Mouse (Mus musculus) brown adipose tissue, adult 24 weeks (tissue): ENCODE measurements around the gene Nlrp9a. TPM values are rescaled to one million over a fixed set of nuclear protein-coding genes. Genes with fewer than 3 reads are reported as not detected.
"Not testable (repeated sequence)": the region's sequence is repeated elsewhere in the genome, so short reads cannot be mapped to it uniquely, and the experiment has no call there.

Source experiments
- H3K27ac ChIP-seq: fragments of 200-500 bp; replicated peaks from 2 replicates; pipeline ENCODE4 v1.5.1; 2012; ENCODE audit warnings: low read depth, mild to moderate bottlenecking, low read length
- H3K4me1 ChIP-seq: fragments of 200-500 bp; 2 replicates; pipeline ENCODE4 v1.6.1; 2012; ENCODE audit warnings: low read length, mixed read lengths; ENCODE audit not compliant: control insufficient read depth, insufficient read depth, insufficient read length
- H3K4me3 ChIP-seq: fragments of 200-500 bp; 2 replicates; pipeline ENCODE4 v1.5.1; 2012; ENCODE audit warnings: low read depth, mild to moderate bottlenecking, low read length, moderate library complexity; ENCODE audit not compliant: insufficient read depth
- polyA plus RNA-seq: library from polyadenylated mRNA; stranded (reverse); fragments of >200 nt; gene quantifications from 2 replicates; pipeline ENCODE4 v1.2.4, GENCODE M21; 2012; ENCODE audit not compliant: missing spikeins, insufficient read depth, insufficient read length

Gene Nlrp9a
- polyA plus RNA-seq = not detected in 2 replicates

DNA sequence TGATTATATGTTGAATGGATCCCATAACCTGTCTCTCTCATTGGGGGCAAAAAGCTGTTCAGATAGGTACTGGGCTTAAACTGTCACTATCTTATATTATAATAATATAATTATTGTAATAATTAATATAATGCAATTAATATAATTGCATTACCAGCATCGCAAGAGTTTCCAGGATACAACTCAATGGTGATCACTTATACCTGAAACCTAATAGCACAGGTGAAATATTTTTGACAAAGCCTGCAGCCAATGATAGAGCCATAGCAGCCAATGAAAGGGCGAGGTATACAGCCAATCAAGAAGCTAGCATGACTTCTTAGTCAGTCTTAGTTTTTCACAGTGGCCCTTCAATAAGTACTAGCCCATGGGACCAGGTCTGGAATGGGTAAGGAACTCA lies at the start of gene Nlrp9a:
Gene Nlrp9a (plus strand): TSS at position 301 of the 400 bp plus-strand sequence.
- not testable (repeated sequence) for H3K4me3 ChIP-seq, H3K4me1 ChIP-seq, H3K27ac ChIP-seq

DNA sequence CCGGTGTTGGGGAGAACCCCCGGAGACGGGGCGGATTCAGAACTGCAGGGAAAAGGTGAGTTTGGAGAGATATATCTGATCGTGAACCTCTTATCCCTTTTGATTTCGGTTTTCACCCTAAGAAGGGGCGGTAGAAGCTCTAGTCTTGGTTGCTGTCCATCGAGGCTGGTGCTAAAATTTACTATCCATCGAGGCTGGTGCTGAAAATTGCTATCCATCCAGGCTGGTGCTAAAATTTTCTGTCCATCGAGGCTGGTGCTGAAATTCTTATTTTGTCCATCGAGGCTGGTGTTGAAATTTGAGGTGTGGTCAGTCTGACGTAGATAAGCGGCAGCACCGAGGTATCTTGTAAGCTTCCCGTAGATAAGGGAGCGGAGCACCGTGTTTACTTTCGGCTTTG lies 45.3 kb upstream of the Nlrp9a start:
- H3K4me3 ChIP-seq, H3K27ac ChIP-seq, H3K4me1 ChIP-seq: not testable (repeated sequence)

DNA sequence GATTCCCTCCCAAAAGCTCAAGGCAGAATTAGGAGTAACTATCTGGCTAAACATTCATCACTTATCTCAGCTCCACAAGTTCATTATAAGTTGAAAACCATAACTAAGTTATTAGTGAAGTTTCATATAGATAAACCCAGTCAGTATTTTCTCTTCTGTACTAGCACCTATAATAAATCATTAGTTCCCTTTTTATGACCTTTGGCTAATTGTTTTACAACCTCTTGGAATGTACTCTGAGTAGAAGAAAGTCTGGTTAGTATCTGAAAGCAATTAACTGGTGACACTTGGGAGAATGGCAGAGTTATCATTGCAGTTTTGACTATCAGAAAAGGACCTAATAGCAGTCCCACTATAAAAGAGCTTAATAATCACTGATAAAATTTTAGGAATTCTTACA lies 54.3 kb downstream of the Nlrp9a start:
- H3K27ac ChIP-seq = no peak overlapping the region
- H3K4me1 ChIP-seq = no peaks in the 10 kb centered on the region
- no peak overlapping the region for H3K4me3 ChIP-seq

DNA sequence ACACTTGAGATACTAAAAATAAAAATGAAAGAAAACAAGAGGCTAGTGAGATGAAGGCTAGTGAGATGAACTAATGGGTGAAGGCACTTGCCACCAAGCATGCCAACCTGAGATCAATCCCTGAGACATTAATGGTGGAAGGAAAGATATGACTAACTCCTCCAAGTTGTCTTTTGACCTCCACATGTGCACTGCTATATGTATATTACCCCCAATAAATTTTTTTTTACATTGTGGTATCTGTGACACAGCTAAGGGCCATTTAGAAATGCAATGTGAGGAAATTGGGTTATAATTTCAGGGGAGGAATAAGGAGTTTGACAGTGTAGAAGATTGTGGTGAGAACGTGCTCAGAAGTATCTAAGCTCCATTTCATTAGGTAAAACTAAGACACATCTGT lies 55.0 kb downstream of the Nlrp9a start:
- Histone ChIP-seq H3K4me1 (no peaks in the 10 kb centered on the region), H3K4me3 (no peak overlapping the region), H3K27ac (no peak overlapping the region)

DNA sequence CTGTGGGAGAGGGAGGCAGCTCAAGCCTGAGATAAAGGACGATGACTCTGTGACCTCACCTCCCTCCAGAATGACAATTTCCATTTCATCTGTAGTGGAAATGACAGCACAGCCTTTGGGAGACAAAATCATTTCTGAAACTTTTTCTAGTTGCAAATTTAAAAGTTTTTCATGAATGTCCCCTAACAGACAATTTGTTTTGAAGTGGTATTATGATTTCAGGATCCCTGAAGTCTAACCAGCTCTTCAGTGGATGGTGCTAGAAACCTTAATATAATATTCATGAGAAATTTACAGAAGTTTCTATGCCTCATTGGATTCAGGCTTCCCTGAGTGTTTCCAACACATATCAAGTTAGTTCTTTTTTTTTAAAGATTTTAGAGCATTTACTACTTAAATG lies 83.5 kb downstream of the Nlrp9a start, which contains the start of gene Vmn1r185:
Gene Vmn1r185 (minus strand): TSS at position 101 of the 400 bp plus-strand sequence.
- H3K4me1 ChIP-seq, H3K4me3 ChIP-seq: not testable (repeated sequence)

More for the DNA sequence above, 83.5 kb downstream of the Nlrp9a start, which contains the start of gene Vmn1r185:
- H3K27ac ChIP-seq = not testable (repeated sequence)

Other genes with a start within 250 kb of the Nlrp9a start
- not detected in 2 replicates for gene Cyp2a4, start 227.9 kb upstream of the Nlrp9a start, polyA plus RNA-seq
- not detected in 2 replicates for gene Nlrp9c, start 131.3 kb upstream of the Nlrp9a start, polyA plus RNA-seq
- not detected in 2 replicates for gene Nlrp4a, start 99.9 kb upstream of the Nlrp9a start, polyA plus RNA-seq
- not detected in 2 replicates for gene Vmn1r185, start 83.4 kb downstream of the Nlrp9a start, polyA plus RNA-seq
- gene Cyp2b23, start 151.4 kb downstream of the Nlrp9a start, polyA plus RNA-seq = not detected in 2 replicates
- gene Cyp2b19, start 222.1 kb downstream of the Nlrp9a start, polyA plus RNA-seq = not detected in 2 replicates